Mouse (Mus musculus) small intestine, adult 2 months (tissue): ENCODE data around the gene Rabep2.

Experiments
- CTCF ChIP-seq: fragments of 200-500 bp; IDR thresholded peaks from 2 replicates; pipeline ENCODE4 v1.5.1; 2012; ENCODE audit warnings: low read depth, mild to moderate bottlenecking, control low read depth, inconsistent platforms, low read length, moderate library complexity, mixed read lengths; ENCODE audit not compliant: insufficient replicate concordance, insufficient read length; ENCODE audit errors: extremely low read depth
- POLR2A ChIP-seq: fragments of 200-500 bp; IDR thresholded peaks from 2 replicates; pipeline ENCODE4 v1.6.1; 2012; ENCODE audit warnings: low read depth, mild to moderate bottlenecking, control low read depth, inconsistent platforms, low read length, moderate library complexity

GRCm38 (mm10) chr7:126446217-126446616, 17.7 kb downstream of the Rabep2 start:
- TF ChIP-seq CTCF (no peak), POLR2A (no peak)
